Mouse (Mus musculus) embryonic fibroblast, embryonic 13.5 days (primary cell): ENCODE results near the gene Cacna2d4. TPM values are rescaled to one million over a fixed set of nuclear protein-coding genes. Genes with fewer than 3 reads are reported as not detected.

Experiments
- H3K27ac ChIP-seq: 2 replicates; pipeline ENCODE4 v1.5.1; 2012; ENCODE audit warnings: low read length, control low read depth, inconsistent platforms; ENCODE audit not compliant: insufficient read depth
- H3K4me1 ChIP-seq: 2 replicates; pipeline ENCODE4 v1.6.1; 2011; ENCODE audit warnings: low read length; ENCODE audit not compliant: control insufficient read depth, insufficient read depth
- H3K4me3 ChIP-seq: 2 replicates; pipeline ENCODE4 v1.5.1; 2011; ENCODE audit warnings: mild to moderate bottlenecking, control low read depth, low read length; ENCODE audit not compliant: insufficient read depth
- CTCF ChIP-seq: IDR thresholded peaks from 2 replicates; pipeline ENCODE4 v1.5.1; 2011; ENCODE audit warnings: mild to moderate bottlenecking, control low read depth, low read length, moderate library complexity, borderline replicate concordance; ENCODE audit not compliant: insufficient read depth
- POLR2A ChIP-seq: IDR thresholded peaks from 2 replicates; pipeline ENCODE4 v1.6.1; 2011; ENCODE audit warnings: low read depth, mild to moderate bottlenecking, control low read depth, low read length, moderate library complexity
- polyA plus RNA-seq: library from polyadenylated mRNA; stranded (reverse); fragments of >200 nt; gene quantifications from 2 replicates; pipeline ENCODE4 v1.2.4, GENCODE M21; 2011; ENCODE audit warnings: low read depth; ENCODE audit not compliant: missing spikeins, insufficient read length

Cacna2d4 gene
- polyA plus RNA-seq, 1 experiment = not detected

DNA sequence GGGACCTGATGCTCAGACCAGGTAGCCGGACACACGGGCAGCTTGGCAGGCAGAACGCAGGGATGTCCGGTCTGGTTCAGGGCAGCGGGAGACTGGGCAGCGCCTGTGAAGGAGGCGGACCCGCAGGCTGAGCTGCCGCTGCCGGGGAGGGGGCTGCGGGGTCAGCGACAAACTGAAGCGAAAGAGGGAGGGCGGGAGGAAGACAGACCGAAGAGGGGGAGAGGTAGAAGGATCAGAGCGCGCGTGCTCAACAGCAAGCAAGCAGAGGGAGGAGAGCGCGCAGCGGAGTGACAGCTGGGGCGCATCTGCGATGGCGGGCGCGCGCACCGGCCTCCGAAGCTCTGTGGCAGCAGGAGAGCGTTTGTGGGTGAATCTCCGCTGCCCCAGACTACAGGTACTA is 94.2 kb downstream of the Cacna2d4 start, which contains the start of gene Lrtm2:
Lrtm2 (minus strand) TSS at position 261 of the 400 bp plus-strand sequence.
- no peak within 1 kb of the TSS for H3K4me3 ChIP-seq
- no peaks in the 10 kb centered on the region for H3K4me1 ChIP-seq
- TF ChIP-seq CTCF (no peak), POLR2A (no peak)
- no peak within 1 kb of the TSS for H3K27ac ChIP-seq

- H3K4me1 ChIP-seq = no peaks in the 10 kb centered on the region
- TF ChIP-seq CTCF = no peak
- TF ChIP-seq POLR2A = no peak
- H3K4me3 ChIP-seq = no peak overlapping the region
- H3K27ac ChIP-seq = no peak overlapping the region
Observed at GRCm38 (mm10) chr6:119332111-119332510, 95.8 kb downstream of the Cacna2d4 start.

DNA sequence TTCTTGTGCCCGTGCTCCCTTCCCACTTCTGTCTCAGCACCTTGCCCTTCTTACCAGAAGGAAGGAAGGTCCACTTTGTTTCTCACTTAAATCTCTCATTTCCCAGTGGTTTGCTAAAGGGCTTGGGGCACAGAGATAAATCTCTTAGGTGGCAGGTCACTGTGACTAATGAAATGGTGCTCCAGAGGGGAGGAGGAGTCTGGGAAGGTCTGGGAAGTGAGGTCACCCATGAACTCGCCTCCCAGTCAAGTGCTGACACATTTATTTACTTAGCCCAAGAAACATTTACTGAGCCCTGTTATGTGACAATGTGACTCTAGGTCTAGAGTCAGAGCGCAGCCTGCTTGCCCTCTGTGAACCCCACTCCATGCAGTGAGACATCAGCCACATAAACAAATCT is 96.9 kb downstream of the Cacna2d4 start:
- no peak overlapping the region for H3K4me3 ChIP-seq
- TF ChIP-seq POLR2A = no peak
- TF ChIP-seq CTCF = no peak
- H3K4me1 ChIP-seq = no peaks in the 10 kb centered on the region

DNA sequence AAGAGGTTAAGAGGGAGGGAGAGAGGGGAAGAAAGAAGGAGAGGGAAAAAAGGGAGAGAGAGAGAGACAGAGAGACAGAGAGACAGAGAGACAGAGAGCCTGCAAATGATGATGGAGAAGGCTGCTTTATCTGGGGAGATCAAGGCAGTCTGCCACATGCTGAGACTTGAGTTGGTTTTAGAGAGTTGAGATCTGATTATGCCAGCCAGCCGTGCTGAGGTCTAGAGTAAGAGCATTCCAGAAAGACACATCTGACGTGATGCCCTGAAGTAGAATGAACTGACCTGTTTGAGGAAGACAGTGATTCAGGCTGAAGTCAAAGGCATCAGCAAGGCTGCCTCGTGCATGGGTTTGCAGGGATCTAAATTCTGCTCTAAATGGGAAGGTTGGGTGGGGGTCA is 97.5 kb downstream of the Cacna2d4 start:
- TF ChIP-seq POLR2A (no peak), CTCF (no peak)
- Histone ChIP-seq H3K4me3 (no peak overlapping the region), H3K27ac (no peak overlapping the region), H3K4me1 (no peaks in the 10 kb centered on the region)

More for the DNA sequence above, 96.9 kb downstream of the Cacna2d4 start:
- no peak overlapping the region for H3K27ac ChIP-seq

DNA sequence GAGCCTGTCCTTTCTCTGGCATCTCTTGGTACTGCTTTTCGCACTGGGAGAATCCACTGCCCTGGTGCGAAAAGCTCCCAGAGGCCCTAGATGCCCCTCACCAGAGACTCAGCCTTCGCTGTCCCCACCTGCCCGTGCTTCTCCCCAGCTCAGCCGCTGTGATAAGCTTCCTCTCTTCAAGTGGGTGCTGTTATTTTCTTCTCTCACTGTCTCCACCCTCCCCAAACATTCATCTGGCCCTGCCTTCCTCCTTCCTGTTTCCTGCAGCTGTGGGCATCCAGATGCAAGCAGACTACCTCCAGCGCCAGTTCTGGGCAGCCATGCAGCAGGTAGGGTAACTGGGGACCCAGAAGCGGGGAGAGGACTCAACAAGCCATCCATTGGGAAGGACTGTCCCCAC is 99.8 kb downstream of the Cacna2d4 start:
- Histone ChIP-seq H3K4me1 (no peaks in the 10 kb centered on the region), H3K27ac (no peak overlapping the region), H3K4me3 (no peak overlapping the region)
- TF ChIP-seq POLR2A (no peak), CTCF (no peak)

GRCm38 (mm10) chr6:119337287-119337686 is 101.0 kb downstream of the Cacna2d4 start:
- H3K27ac ChIP-seq = no peak overlapping the region
- no peaks in the 10 kb centered on the region for H3K4me1 ChIP-seq
- no peak for TF ChIP-seq POLR2A
- TF ChIP-seq CTCF = no peak
- H3K4me3 ChIP-seq = no peak overlapping the region

DNA sequence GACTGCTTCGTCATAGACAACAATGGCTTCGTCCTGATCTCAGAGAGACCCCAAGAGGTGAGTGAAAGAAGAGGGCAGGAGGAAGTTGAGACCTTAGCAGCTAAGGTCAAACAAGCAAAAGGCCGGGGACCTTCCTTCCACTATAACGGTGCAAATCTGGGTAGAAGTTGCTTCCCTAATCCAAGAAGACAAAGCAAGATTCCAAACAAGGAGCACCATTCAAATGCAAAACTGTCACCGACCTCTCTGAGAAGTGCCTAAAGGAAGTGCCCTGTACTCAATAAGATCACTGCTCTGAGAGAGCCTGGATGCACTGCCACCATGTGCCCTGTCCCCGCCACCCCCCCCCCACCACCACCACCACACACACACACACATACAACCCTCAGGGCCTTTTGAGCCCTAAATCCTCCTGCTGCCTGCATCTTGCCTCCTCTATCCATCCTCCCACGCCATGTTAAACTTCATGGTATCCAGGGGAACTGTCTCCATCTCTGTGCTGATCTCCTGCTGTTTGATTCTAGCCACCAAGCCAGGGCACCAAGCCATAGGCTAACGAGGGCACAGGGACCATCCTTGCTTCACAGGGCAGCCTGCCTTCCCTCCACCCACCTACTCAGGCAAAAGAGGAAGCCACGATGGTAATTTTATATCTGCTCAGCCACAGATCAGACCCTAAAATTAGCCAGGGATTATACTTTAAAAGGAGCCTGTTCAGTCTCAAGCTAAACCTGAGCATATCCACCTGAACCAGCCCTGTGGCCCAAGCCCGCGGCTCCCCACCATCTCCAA is 102.0 kb downstream of the Cacna2d4 start:
- Histone ChIP-seq H3K4me1 (no peaks in the 10 kb centered on the region), H3K27ac (no peak overlapping the region), H3K4me3 (no peak overlapping the region)
- TF ChIP-seq POLR2A = no peak
- TF ChIP-seq CTCF = no peak

GRCm38 (mm10) chr6:119341409-119341808 is 105.1 kb downstream of the Cacna2d4 start:
- Histone ChIP-seq H3K4me1 (no peaks in the 10 kb centered on the region), H3K4me3 (no peak overlapping the region), H3K27ac (no peak overlapping the region)
- TF ChIP-seq CTCF (no peak), POLR2A (no peak)

- Histone ChIP-seq H3K4me1 (no peaks in the 10 kb centered on the region), H3K27ac (no peak overlapping the region)
- TF ChIP-seq CTCF = no peak
- TF ChIP-seq POLR2A = no peak
Observed at GRCm38 (mm10) chr6:119346257-119346656, 109.9 kb downstream of the Cacna2d4 start.

GRCm38 (mm10) chr6:119347813-119348212 is 111.5 kb downstream of the Cacna2d4 start:
- no peak overlapping the region for H3K4me3 ChIP-seq
- no peaks in the 10 kb centered on the region for H3K4me1 ChIP-seq
- no peak for TF ChIP-seq POLR2A
- TF ChIP-seq CTCF = no peak
- no peak overlapping the region for H3K27ac ChIP-seq

More at GRCm38 (mm10) chr6:119346257-119346656, 109.9 kb downstream of the Cacna2d4 start:
- H3K4me3 ChIP-seq = no peak overlapping the region
